Mouse (Mus musculus) testis, adult 2 months (tissue): ENCODE data around the gene Prok1.

Experiments used
- CTCF ChIP-seq: fragments of 200-500 bp; IDR thresholded peaks from 2 replicates; pipeline ENCODE4 v1.5.1; 2012; ENCODE audit warnings: low read depth, mild to moderate bottlenecking, inconsistent platforms, low read length, moderate library complexity; ENCODE audit not compliant: control insufficient read depth, insufficient read depth, insufficient replicate concordance
- POLR2A ChIP-seq: fragments of 200-500 bp; IDR thresholded peaks from 2 replicates; pipeline ENCODE4 v1.6.1; 2012; ENCODE audit warnings: low read depth, mild to moderate bottlenecking, inconsistent platforms, low read length, moderate library complexity; ENCODE audit not compliant: control insufficient read depth

DNA sequence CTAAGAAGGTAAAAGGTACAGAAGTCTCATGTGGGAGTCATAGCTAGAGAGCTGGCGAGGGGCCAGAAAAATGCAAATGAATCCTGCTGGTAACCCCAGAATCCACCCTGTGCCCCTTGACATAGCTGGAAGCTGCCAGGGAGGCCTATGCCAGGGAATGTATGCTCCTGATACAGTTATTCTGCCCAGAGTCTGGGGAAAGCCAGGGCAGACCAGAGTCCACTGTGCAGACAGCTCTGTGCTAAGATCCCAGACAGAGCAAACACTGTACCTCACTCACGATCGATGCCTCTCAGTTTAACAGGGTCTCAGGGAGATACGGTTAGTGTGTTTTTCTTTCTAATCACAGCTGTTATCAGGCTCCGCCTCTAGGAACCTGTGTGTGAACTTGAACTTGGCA is 9.7 kb downstream of the Prok1 start:
- TF ChIP-seq POLR2A (no peak), CTCF (no peak)
